Mouse (Mus musculus) heart, embryonic 12.5 days (tissue): ENCODE results near the gene Heatr5a. TPM values are rescaled to one million over a fixed set of nuclear protein-coding genes. Genes with fewer than 3 reads are reported as not detected.
A peak's percentile ranks its signal among the peaks of the same experiment; 100 is the strongest.

Experiments
- ATAC-seq: fragments of 200-750 bp; cut with Nextera tagmentation; 2 replicates; pipeline ENCODE4 v1.8.0; 2017; ENCODE audit warnings: moderate TSS enrichment, moderate library complexity; ENCODE audit not compliant: insufficient number of reproducible peaks, low FRiP score
- H3K27ac ChIP-seq: fragments of 300-500 bp; sonication (generic); 2 replicates; pipeline ENCODE4 v1.5.1; 2016; ENCODE audit warnings: mild to moderate bottlenecking, moderate library complexity; ENCODE audit not compliant: poor library complexity, severe bottlenecking
- H3K27me3 ChIP-seq: fragments of 300-500 bp; sonication (generic); replicated peaks from 2 replicates; pipeline ENCODE4 v1.6.1; 2016; ENCODE audit warnings: mild to moderate bottlenecking, moderate library complexity
- H3K36me3 ChIP-seq: fragments of 300-500 bp; sonication (generic); 2 replicates; pipeline ENCODE4 v1.6.1; 2016; ENCODE audit warnings: mild to moderate bottlenecking, moderate library complexity
- H3K4me1 ChIP-seq: fragments of 300-500 bp; sonication (generic); replicated peaks from 2 replicates; pipeline ENCODE4 v1.6.1; 2016; ENCODE audit warnings: mild to moderate bottlenecking
- H3K4me2 ChIP-seq: fragments of 300-500 bp; sonication (generic); 2 replicates; pipeline ENCODE4 v1.6.1; 2016; ENCODE audit warnings: mild to moderate bottlenecking, moderate library complexity
- H3K4me3 ChIP-seq: fragments of 300-500 bp; sonication (generic); 2 replicates; pipeline ENCODE4 v1.5.1; 2016; ENCODE audit warnings: mild to moderate bottlenecking
- H3K9ac ChIP-seq: fragments of 300-500 bp; sonication (generic); 2 replicates; pipeline ENCODE4 v1.6.1; 2016; ENCODE audit warnings: mild to moderate bottlenecking, moderate library complexity
- H3K9me3 ChIP-seq: fragments of 300-500 bp; sonication (generic); replicated peaks from 2 replicates; pipeline ENCODE4 v1.6.1; 2016; ENCODE audit warnings: mild to moderate bottlenecking, moderate library complexity
- WGBS: fragments of 180-500 bp; shearing (Covaris S2); methylation state at CpG from one replicate; pipeline ENCODE4 v1.1.7; 2016; 5-methylcytosine and 5-hydroxymethylcytosine counted together
- polyA plus RNA-seq: library from polyadenylated mRNA; unstranded; fragments of >200 nt; fragmentation: Nextera tagmentation; extraction: Ambion mirVana; gene quantifications from 2 replicates; pipeline ENCODE4 v1.2.1, GENCODE M21; 2016

The Heatr5a gene
- polyA plus RNA-seq, 1 experiment from 2014 or later, result 13.3 TPM

DNA sequence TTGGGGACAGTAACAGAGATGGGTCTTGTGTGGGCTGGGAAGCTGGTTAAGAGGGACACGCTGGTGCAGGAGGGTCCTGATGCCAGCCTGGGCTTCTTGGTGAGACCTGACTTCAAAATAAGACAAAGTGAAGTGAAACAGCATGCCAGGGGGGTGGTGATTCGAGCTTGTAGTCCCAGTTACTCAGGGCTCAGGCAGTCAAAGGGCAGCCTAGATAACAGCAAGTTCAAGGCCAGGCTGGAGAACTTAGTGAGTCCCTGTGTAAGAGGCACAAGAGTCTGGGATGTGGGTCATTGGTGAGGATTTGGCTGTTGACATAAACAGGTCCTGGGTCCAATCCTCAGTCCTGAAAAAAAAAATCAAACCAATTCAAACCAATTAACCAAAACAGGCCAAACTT, 53.9 kb downstream of the Heatr5a start:
- 78% methylated on average over 2 of the region's 2 CpGs for WGBS

DNA sequence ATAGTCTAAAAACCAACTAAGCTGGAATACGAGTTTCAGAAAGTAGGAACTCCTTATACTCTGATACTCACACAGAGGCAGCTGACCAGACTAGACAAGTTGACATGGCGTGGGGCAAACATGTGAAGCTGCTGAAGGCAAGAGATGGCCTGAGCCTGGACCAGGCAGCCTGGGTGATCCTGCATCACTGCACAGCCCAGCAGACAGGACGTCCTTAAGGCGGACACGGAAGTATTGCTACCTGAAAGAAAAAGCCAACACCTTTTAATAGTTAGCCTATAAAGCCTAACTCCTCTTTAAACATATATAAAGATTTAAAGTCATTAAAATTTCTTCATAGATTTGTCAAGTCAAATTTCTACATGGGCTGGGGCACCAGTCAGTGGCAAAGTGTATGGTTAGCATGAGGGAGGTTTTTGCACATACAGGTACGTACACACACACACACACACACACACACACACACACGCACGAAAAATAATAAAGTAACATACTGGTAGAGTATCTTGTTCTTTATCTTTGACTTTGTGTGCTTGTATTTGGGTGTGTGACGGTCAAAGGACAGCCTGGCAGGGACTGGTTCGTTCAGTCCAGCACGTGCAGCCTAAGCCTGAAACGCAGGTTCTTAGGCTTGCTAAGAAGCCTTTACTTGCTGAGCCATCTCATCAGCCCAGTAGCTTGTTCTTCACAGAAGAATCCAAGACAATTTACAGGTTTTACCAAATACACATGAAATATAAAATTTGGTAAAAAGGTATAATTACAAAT, 56.0 kb downstream of the Heatr5a start:
- WGBS, result 92% methylated on average over 12 of the region's 12 CpGs
- Histone ChIP-seq H3K4me2 (no peak overlapping the region), H3K27me3 (no peaks in the 10 kb centered on the region), H3K9me3 (no peaks in the 10 kb centered on the region), H3K4me1 (no peaks in the 10 kb centered on the region), H3K27ac (no peak overlapping the region), H3K4me3 (no peak overlapping the region), H3K36me3 (peaks cover 61% of the 10 kb centered on the region), H3K9ac (no peak overlapping the region)
- no peak for ATAC-seq

More for the DNA sequence above, 53.9 kb downstream of the Heatr5a start:
- Histone ChIP-seq H3K9me3 (no peaks in the 10 kb centered on the region), H3K4me2 (no peak overlapping the region), H3K4me3 (no peak overlapping the region), H3K27me3 (no peaks in the 10 kb centered on the region), H3K27ac (no peak overlapping the region), H3K9ac (no peak overlapping the region), H3K36me3 (peaks cover 69% of the 10 kb centered on the region), H3K4me1 (no peaks in the 10 kb centered on the region)
- ATAC-seq, result no peak

DNA sequence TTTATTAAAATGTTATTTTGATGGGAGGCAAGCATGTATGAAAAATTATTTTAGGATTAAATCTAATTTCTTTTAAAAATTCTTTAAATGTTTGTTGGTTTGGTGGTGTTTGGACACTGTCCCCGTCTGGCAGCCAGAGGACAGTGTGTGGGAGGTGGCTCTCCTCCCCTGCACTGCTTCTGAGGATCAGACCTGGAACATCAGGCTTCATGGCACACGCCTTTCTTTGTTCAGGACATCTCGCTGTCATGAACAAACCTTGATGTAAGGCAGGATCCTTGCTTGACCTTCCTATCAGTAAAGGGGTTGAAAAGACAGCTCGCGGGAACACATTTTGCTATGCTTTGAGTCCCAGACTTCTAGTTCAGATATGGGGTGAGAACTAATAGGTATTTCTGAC, 61.9 kb downstream of the Heatr5a start:
- Histone ChIP-seq H3K36me3 (peaks cover 60% of the 10 kb centered on the region), H3K9ac (no peak overlapping the region), H3K27me3 (no peaks in the 10 kb centered on the region)

DNA sequence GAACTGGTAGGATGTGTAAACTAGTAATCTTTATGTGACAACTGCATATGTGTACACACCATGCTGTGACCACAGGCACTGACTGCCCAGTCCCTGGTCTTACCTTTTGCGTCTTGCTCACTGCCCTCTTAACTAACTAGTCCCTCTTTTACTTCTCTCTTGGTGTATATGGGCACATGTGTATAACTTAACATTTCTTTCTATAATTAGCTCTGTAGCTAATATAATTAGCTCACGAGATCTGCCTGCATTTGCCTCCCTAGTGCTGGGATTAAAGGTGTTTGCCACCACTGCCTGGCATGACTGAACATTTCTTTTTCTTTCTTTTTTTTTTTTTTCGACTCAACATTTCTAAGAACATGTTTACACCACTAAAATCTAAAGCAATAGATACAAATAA, 63.6 kb downstream of the Heatr5a start:
- H3K9me3 ChIP-seq, result no peaks in the 10 kb centered on the region
- H3K4me3 ChIP-seq, result no peak overlapping the region
- no peak overlapping the region for H3K9ac ChIP-seq
- peaks cover 4% of the 10 kb centered on the region; the same call in 1 of the 2 replicates for H3K4me1 ChIP-seq
- H3K27ac ChIP-seq, result no peak overlapping the region
- peaks cover 53% of the 10 kb centered on the region for H3K36me3 ChIP-seq
- no peak for ATAC-seq
- 69% methylated on average over 3 of the region's 3 CpGs for WGBS
- no peak overlapping the region for H3K4me2 ChIP-seq
- H3K27me3 ChIP-seq, result no peaks in the 10 kb centered on the region

More for the DNA sequence above, 61.9 kb downstream of the Heatr5a start:
- no peak overlapping the region for H3K4me2 ChIP-seq
- 80% methylated on average over 5 of the region's 5 CpGs for WGBS
- no peaks in the 10 kb centered on the region for H3K9me3 ChIP-seq
- H3K4me3 ChIP-seq, result no peak overlapping the region
- no peak for ATAC-seq
- no peak overlapping the region for H3K27ac ChIP-seq
- H3K4me1 ChIP-seq, result peaks cover 4% of the 10 kb centered on the region; the same call in 1 of the 2 replicates

DNA sequence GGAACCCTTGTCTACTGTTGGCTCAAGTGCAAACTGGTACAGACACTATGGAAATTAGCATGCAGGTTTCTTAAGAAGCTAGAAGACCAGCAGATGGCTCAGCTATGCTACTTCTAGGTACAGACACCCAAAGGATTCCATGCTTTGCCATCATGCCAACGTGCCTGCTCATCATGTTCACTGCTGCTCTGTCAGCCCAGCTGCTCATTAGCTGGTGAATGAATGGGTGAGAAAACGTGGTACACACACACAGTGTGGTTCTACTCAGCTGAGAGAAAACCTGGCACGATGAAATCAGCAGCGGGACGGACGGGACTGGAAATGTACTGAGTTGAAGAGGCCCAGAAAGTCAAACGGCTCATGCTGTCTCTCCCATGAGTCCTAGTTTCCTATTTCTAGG, 70.6 kb downstream of the Heatr5a start:
- Histone ChIP-seq H3K4me2 (no peak overlapping the region), H3K27ac (no peak overlapping the region), H3K27me3 (no peaks in the 10 kb centered on the region), H3K9ac (no peak overlapping the region), H3K36me3 (peaks cover 59% of the 10 kb centered on the region), H3K4me3 (no peak overlapping the region), H3K9me3 (no peaks in the 10 kb centered on the region), H3K4me1 (no peaks in the 10 kb centered on the region)
- 89% methylated on average over 7 of the region's 7 CpGs for WGBS
- no peak for ATAC-seq

DNA sequence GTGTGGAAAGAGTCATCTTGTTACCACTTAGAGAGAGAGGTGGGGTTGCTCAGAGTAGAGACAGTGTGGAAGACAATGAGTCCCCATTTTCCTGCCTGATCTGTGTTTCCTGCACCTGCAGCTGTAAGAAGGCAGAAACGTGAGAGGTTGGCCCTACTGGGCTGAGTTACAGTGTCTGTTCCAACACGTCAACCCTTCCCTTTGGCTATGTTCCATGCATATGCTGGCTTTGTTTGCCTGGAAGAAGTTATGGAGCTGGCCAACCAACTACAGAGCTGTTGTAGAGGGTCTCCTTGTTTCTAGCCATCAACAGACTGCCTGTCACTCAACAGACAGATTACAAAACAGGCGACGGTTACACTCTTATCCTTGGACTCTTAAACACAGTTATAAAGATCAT, 74.2 kb downstream of the Heatr5a start:
- Histone ChIP-seq H3K27ac (peak overlapping the region; percentile 12; the same call in 1 of the 2 replicates), H3K9me3 (no peaks in the 10 kb centered on the region), H3K27me3 (no peaks in the 10 kb centered on the region), H3K4me3 (no peak overlapping the region), H3K36me3 (peaks cover 69% of the 10 kb centered on the region), H3K9ac (no peak overlapping the region), H3K4me2 (no peak overlapping the region), H3K4me1 (no peaks in the 10 kb centered on the region)
- ATAC-seq, result no peak
- 60% methylated on average over 4 of the region's 4 CpGs for WGBS

DNA sequence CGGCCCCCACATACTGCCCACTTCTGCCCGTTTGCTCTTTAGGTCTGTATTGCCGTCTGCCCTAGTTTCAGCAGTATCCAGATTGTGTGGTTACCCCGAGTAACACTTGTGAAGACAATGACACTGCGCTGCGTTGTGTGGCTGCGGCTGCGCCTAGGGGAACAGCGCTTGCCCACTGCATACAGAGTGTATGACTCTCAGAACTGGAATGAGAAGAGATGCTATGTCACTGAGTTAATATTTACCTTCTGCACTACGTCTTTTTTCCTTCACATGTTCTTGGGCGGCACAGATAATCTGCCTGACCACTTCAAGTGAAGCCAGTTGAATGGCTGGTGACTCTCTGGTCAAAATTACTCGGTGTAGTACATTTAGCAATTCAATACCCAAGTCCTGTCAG, 82.5 kb downstream of the Heatr5a start:
- no peaks in the 10 kb centered on the region for H3K9me3 ChIP-seq
- no peaks in the 10 kb centered on the region for H3K4me1 ChIP-seq
- peaks cover 70% of the 10 kb centered on the region for H3K36me3 ChIP-seq
- no peak overlapping the region for H3K27ac ChIP-seq
- no peak overlapping the region for H3K9ac ChIP-seq
- ATAC-seq, result no peak
- H3K4me3 ChIP-seq, result no peak overlapping the region
- 91% methylated on average over 12 of the region's 12 CpGs for WGBS
- H3K27me3 ChIP-seq, result no peaks in the 10 kb centered on the region
- no peak overlapping the region for H3K4me2 ChIP-seq

DNA sequence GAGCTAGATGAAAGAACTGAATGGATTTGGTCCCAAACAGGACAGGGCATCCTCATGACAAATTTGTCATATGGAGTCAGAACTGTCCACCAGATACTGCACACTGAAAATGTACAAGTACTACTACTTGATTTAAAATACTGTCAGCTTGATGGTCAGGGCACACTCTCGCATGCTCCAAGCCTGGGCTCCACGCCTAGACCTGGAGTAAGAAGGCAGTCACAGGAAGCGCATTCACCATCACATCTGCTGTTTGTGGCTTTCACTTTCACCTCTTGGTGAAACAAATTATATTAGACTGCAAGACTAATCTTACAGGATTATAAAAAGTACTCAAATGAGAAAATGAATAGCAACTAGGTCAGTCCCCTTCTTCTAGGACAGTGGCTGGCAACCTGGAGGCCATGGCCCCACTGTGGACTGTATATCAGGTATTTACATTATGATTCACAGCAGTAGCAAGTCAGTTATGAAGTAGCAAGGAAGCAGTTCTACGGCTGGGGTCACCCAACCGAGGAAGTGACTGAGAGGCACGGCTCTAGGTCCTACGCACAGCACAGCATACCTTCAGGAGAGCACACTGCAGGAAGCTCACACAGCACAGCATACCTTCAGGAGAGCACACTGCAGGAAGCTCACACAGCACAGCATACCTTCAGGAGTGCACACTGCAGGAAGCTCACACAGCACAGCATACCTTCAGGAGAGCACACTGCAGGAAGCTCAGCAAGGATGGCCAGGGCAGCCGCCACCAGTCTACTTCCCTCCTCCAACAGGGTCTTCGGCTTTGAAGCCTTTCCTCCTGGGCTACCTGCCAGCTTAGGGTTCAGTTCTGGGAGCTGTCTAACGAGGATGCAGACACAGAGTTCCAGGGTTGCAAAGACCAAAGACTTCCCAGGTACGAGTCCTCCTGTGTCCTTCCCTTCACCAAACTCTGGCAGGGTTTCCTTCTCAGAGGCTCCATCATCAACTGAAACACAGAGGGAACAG, 83.5 kb downstream of the Heatr5a start:
- H3K27ac ChIP-seq, result no peak overlapping the region

DNA sequence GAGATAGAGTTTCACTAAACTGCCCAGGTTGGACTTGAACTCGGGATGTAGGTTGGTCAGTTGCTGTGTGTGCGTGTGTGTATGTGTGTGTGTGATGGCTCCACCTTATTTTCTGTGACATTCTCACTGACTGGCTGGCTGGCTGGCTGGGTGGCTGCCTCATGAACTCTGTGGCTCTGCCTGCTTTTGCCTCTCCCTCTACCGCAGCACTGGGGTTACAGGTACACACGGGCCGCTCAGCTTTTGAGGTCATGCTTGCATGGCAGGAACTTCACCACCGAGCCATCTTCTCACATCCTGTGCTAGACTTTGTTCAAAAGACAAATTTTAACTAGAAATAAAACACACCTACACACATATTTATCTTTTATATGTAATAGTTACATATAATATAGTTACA, 84.8 kb downstream of the Heatr5a start:
- Histone ChIP-seq H3K4me2 (no peak overlapping the region), H3K4me1 (peaks cover 4% of the 10 kb centered on the region; the same call in 1 of the 2 replicates), H3K9me3 (no peaks in the 10 kb centered on the region), H3K27ac (no peak overlapping the region), H3K4me3 (no peak overlapping the region), H3K27me3 (no peaks in the 10 kb centered on the region), H3K9ac (no peak overlapping the region), H3K36me3 (peaks cover 64% of the 10 kb centered on the region)
- 87% methylated on average over 6 of the region's 6 CpGs for WGBS
- ATAC-seq, result no peak

More for the DNA sequence above, 83.5 kb downstream of the Heatr5a start:
- Histone ChIP-seq H3K9ac (no peak overlapping the region), H3K4me3 (no peak overlapping the region), H3K9me3 (no peaks in the 10 kb centered on the region), H3K4me1 (peaks cover 4% of the 10 kb centered on the region; the same call in 1 of the 2 replicates), H3K36me3 (peaks cover 68% of the 10 kb centered on the region), H3K4me2 (no peak overlapping the region), H3K27me3 (no peaks in the 10 kb centered on the region)
- ATAC-seq, result no peak
- 81% methylated on average over 11 of the region's 11 CpGs for WGBS

DNA sequence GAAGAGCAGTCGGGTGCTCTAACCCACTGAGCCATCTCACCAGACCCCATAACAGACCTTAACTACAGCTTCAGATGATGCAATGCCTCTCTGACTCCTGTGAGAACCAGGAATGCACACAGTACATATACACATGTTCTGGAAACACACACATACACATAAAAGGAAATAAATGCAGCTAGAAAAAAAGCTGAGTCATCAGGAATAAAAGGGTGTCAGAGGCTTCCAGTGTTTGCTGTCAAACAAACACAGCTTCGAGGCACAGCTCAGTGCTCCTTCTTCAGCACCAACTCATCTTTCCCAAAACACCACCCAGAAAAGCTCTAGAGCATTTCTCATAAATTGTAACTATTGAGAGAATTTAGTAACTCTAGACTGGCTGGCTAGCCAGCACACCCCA, 86.3 kb downstream of the Heatr5a start:
- Histone ChIP-seq H3K4me1 (peaks cover 4% of the 10 kb centered on the region; the same call in 1 of the 2 replicates), H3K27ac (no peak overlapping the region), H3K27me3 (no peaks in the 10 kb centered on the region), H3K4me3 (no peak overlapping the region), H3K9me3 (no peaks in the 10 kb centered on the region), H3K9ac (no peak overlapping the region), H3K4me2 (no peak overlapping the region), H3K36me3 (peaks cover 64% of the 10 kb centered on the region)
- WGBS, result 89% methylated on average over 2 of the region's 2 CpGs
- no peak for ATAC-seq

DNA sequence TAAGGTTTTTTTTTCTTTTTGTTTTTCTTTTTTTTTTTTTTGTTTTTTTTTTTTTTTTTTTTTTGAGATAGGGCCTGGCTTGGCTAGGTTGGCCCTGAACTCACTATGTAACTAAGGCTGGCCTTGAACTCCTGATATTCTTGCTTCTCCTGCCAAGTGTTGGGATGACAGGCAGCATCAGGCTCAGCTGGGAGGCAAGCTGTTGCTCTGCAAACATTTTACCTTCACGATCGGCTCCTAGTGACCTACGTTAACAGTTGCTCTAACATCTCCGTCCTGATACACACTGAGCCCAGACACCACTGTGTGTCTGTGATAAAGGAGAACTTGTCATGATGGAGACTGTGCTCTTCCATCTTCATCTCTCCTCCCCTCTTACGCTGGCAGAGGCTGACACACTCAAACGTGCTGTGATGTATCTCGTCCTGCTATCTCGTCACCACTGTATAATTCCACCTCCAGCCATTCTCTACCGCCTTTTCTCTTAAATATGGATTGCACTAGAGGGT, 87.8 kb downstream of the Heatr5a start:
- Histone ChIP-seq H3K4me1 (peaks cover 4% of the 10 kb centered on the region; the same call in 1 of the 2 replicates), H3K27me3 (no peaks in the 10 kb centered on the region), H3K9ac (no peak overlapping the region), H3K4me2 (no peak overlapping the region), H3K36me3 (peaks cover 59% of the 10 kb centered on the region), H3K27ac (no peak overlapping the region), H3K9me3 (no peaks in the 10 kb centered on the region), H3K4me3 (no peak overlapping the region)
- no peak for ATAC-seq
- 80% methylated on average over 9 of the region's 9 CpGs for WGBS
